Mouse (Mus musculus): ENCODE measurements around the gene Slc2a8. TPM values are rescaled to one million over a fixed set of nuclear protein-coding genes. Genes with fewer than 3 reads are reported as not detected.

The Slc2a8 gene
- 29.8 and 32.6 TPM in 2 replicates for polyA plus RNA-seq (2012; rRNA removed)

- 1% methylated on average over 50 of the region's 50 CpGs for WGBS
- Histone ChIP-seq H3K36me3 (ENCODE audit: control insufficient read depth, insufficient read depth, low read length) (no peaks in the 10 kb centered on the region), H3K4me3 (ENCODE audit: control insufficient read depth, insufficient read depth, low read length) (peak within 1 kb of the TSS; percentile 58), H3K4me1 (replicated peaks; ENCODE audit: control insufficient read depth, insufficient read depth, low read length) (peaks cover 7% of the 10 kb centered on the region), H3K27ac (ENCODE audit: control insufficient read depth, insufficient read depth, low read length) (no peak within 1 kb of the TSS), H3K27me3 (ENCODE audit: control insufficient read depth, insufficient read depth, low read length) (peaks cover 6% of the 10 kb centered on the region; the same call in 1 of the 2 replicates)
- peak; percentile 68 for DNase-seq
- TF ChIP-seq POLR2A (IDR thresholded peaks at IDR 0.05; ENCODE audit: control insufficient read depth, extremely low read depth, insufficient read depth, low read length, poor library complexity) (0 out of 2 replicates have a peak, but pooled peaks have one; percentile 28), CTCF (IDR thresholded peaks at IDR 0.05; ENCODE audit: borderline replicate concordance, control insufficient read depth, extremely low read depth, insufficient read depth, low read length, poor library complexity) (0 out of 2 replicates have a peak, but pooled peaks have one; percentile 2)
Observed at GRCm38 (mm10) chr2:32981725-32982271, at the start of gene Slc2a8. Gene Slc2a8 (minus strand): TSS chr2:32982083.

- DNase-seq: no peak
- no peaks in the 10 kb centered on the region for H3K36me3 ChIP-seq (ENCODE audit: control insufficient read depth, insufficient read depth, low read length)
- 41% methylated on average over 4 of the region's 4 CpGs for WGBS
- TF ChIP-seq POLR2A (IDR thresholded peaks at IDR 0.05; ENCODE audit: control insufficient read depth, extremely low read depth, insufficient read depth, low read length, poor library complexity): no peak
- TF ChIP-seq CTCF (IDR thresholded peaks at IDR 0.05; ENCODE audit: borderline replicate concordance, control insufficient read depth, extremely low read depth, insufficient read depth, low read length, poor library complexity): no peak
- no peak overlapping the region for H3K27ac ChIP-seq (ENCODE audit: control insufficient read depth, insufficient read depth, low read length)
- no peak overlapping the region for H3K4me3 ChIP-seq (ENCODE audit: control insufficient read depth, insufficient read depth, low read length)
- H3K4me1 ChIP-seq (replicated peaks; ENCODE audit: control insufficient read depth, insufficient read depth, low read length): peaks cover 4% of the 10 kb centered on the region
- no peaks in the 10 kb centered on the region for H3K27me3 ChIP-seq (ENCODE audit: control insufficient read depth, insufficient read depth, low read length)
Observed at GRCm38 (mm10) chr2:33025040-33025439, 43.2 kb upstream of the Slc2a8 start.

DNA sequence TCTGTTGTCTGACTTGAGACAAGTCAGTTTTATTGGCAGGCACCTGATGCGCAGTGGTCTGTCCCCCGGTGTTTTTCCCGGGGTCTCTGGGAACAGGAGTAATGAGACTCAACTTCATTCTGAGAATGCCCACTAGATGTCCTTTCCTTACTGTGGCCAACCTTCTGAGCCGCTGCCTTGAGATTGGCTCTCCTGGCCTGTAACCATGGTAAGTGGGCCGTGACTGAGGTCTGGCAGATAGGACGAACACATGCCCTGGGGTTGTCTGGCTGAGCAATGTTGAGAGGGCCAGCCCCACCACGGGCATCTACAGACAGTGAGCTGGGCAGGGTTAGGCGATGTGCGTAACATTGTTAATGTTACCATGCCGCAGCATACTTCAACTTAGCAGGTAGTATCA lies 42.7 kb upstream of the Slc2a8 start:
- Histone ChIP-seq H3K4me1 (replicated peaks; ENCODE audit: control insufficient read depth, insufficient read depth, low read length) (peaks cover 3% of the 10 kb centered on the region), H3K27ac (ENCODE audit: control insufficient read depth, insufficient read depth, low read length) (no peak overlapping the region), H3K4me3 (ENCODE audit: control insufficient read depth, insufficient read depth, low read length) (no peak overlapping the region), H3K27me3 (ENCODE audit: control insufficient read depth, insufficient read depth, low read length) (no peaks in the 10 kb centered on the region), H3K36me3 (ENCODE audit: control insufficient read depth, insufficient read depth, low read length) (no peaks in the 10 kb centered on the region)
- TF ChIP-seq CTCF (IDR thresholded peaks at IDR 0.05; ENCODE audit: borderline replicate concordance, control insufficient read depth, extremely low read depth, insufficient read depth, low read length, poor library complexity) (no peak), POLR2A (IDR thresholded peaks at IDR 0.05; ENCODE audit: control insufficient read depth, extremely low read depth, insufficient read depth, low read length, poor library complexity) (no peak)
- no peak for DNase-seq
- WGBS: 83% methylated on average over 10 of the region's 10 CpGs

- no peak for DNase-seq
- 90% methylated on average over 6 of the region's 6 CpGs for WGBS
Observed at GRCm38 (mm10) chr2:33022846-33023245, 41.0 kb upstream of the Slc2a8 start.

GRCm38 (mm10) chr2:33018026-33018425 lies 36.1 kb upstream of the Slc2a8 start:
- TF ChIP-seq CTCF (IDR thresholded peaks at IDR 0.05; ENCODE audit: borderline replicate concordance, control insufficient read depth, extremely low read depth, insufficient read depth, low read length, poor library complexity) (no peak), POLR2A (IDR thresholded peaks at IDR 0.05; ENCODE audit: control insufficient read depth, extremely low read depth, insufficient read depth, low read length, poor library complexity) (no peak)
- Histone ChIP-seq H3K27me3 (ENCODE audit: control insufficient read depth, insufficient read depth, low read length) (no peaks in the 10 kb centered on the region), H3K36me3 (ENCODE audit: control insufficient read depth, insufficient read depth, low read length) (no peaks in the 10 kb centered on the region), H3K4me3 (ENCODE audit: control insufficient read depth, insufficient read depth, low read length) (no peak overlapping the region), H3K27ac (ENCODE audit: control insufficient read depth, insufficient read depth, low read length) (no peak overlapping the region), H3K4me1 (replicated peaks; ENCODE audit: control insufficient read depth, insufficient read depth, low read length) (no peaks in the 10 kb centered on the region)
- peak; percentile 37 for DNase-seq
- WGBS: 8% methylated on average over 6 of the region's 6 CpGs

More at GRCm38 (mm10) chr2:33022846-33023245, 41.0 kb upstream of the Slc2a8 start:
- Histone ChIP-seq H3K4me1 (replicated peaks; ENCODE audit: control insufficient read depth, insufficient read depth, low read length) (peaks cover 3% of the 10 kb centered on the region), H3K27me3 (ENCODE audit: control insufficient read depth, insufficient read depth, low read length) (no peaks in the 10 kb centered on the region), H3K4me3 (ENCODE audit: control insufficient read depth, insufficient read depth, low read length) (no peak overlapping the region), H3K36me3 (ENCODE audit: control insufficient read depth, insufficient read depth, low read length) (no peaks in the 10 kb centered on the region), H3K27ac (ENCODE audit: control insufficient read depth, insufficient read depth, low read length) (no peak overlapping the region)
- no peak for TF ChIP-seq CTCF (IDR thresholded peaks at IDR 0.05; ENCODE audit: borderline replicate concordance, control insufficient read depth, extremely low read depth, insufficient read depth, low read length, poor library complexity)
- TF ChIP-seq POLR2A (IDR thresholded peaks at IDR 0.05; ENCODE audit: control insufficient read depth, extremely low read depth, insufficient read depth, low read length, poor library complexity): no peak

- no peak for TF ChIP-seq CTCF (IDR thresholded peaks at IDR 0.05; ENCODE audit: borderline replicate concordance, control insufficient read depth, extremely low read depth, insufficient read depth, low read length, poor library complexity)
- TF ChIP-seq POLR2A (IDR thresholded peaks at IDR 0.05; ENCODE audit: control insufficient read depth, extremely low read depth, insufficient read depth, low read length, poor library complexity): no peak
- Histone ChIP-seq H3K4me3 (ENCODE audit: control insufficient read depth, insufficient read depth, low read length) (no peak overlapping the region), H3K36me3 (ENCODE audit: control insufficient read depth, insufficient read depth, low read length) (no peaks in the 10 kb centered on the region), H3K27me3 (ENCODE audit: control insufficient read depth, insufficient read depth, low read length) (no peaks in the 10 kb centered on the region), H3K4me1 (replicated peaks; ENCODE audit: control insufficient read depth, insufficient read depth, low read length) (no peaks in the 10 kb centered on the region), H3K27ac (ENCODE audit: control insufficient read depth, insufficient read depth, low read length) (no peak overlapping the region)
- WGBS: 56% methylated on average over 2 of the region's 2 CpGs
- DNase-seq: no peak
Observed at GRCm38 (mm10) chr2:33017191-33017590, 35.3 kb upstream of the Slc2a8 start.
